Mouse (Mus musculus): Measurements from ENCODE around the gene Foxo3.

Gene Foxo3

GRCm38 (mm10) chr10:42251749-42252323 is 24.7 kb downstream of the Foxo3 start:
- DNase-seq (ENCODE audit: low read depth, low spot score) = no peak

GRCm38 (mm10) chr10:42251203-42251602 is 25.4 kb downstream of the Foxo3 start:
- no peak for DNase-seq (ENCODE audit: low read depth, low spot score)

GRCm38 (mm10) chr10:42249965-42250364 is 26.6 kb downstream of the Foxo3 start:
- DNase-seq (ENCODE audit: low read depth, low spot score) = no peak

GRCm38 (mm10) chr10:42248644-42249043 is 27.9 kb downstream of the Foxo3 start:
- no peak for DNase-seq (ENCODE audit: low read depth, low spot score)

- DNase-seq (ENCODE audit: low read depth, low spot score) = no peak
These were observed 28.4 kb downstream of the Foxo3 start for GRCm38 (mm10) chr10:42248156-42248555.

GRCm38 (mm10) chr10:42247125-42247816 is 29.3 kb downstream of the Foxo3 start:
- DNase-seq (ENCODE audit: low read depth, low spot score) = no peak

GRCm38 (mm10) chr10:42246483-42246882 is 30.1 kb downstream of the Foxo3 start:
- no peak for DNase-seq (ENCODE audit: low read depth, low spot score)

- DNase-seq (ENCODE audit: low read depth, low spot score) = no peak
These were observed 30.9 kb downstream of the Foxo3 start for GRCm38 (mm10) chr10:42245636-42246035.

- no peak for DNase-seq (ENCODE audit: low read depth, low spot score)
These were observed 31.3 kb downstream of the Foxo3 start for GRCm38 (mm10) chr10:42245256-42245601.

- DNase-seq (ENCODE audit: low read depth, low spot score) = no peak
These were observed 31.9 kb downstream of the Foxo3 start for GRCm38 (mm10) chr10:42244420-42245255.

- DNase-seq (ENCODE audit: low read depth, low spot score) = no peak
These were observed 32.6 kb downstream of the Foxo3 start for GRCm38 (mm10) chr10:42243925-42244324.

GRCm38 (mm10) chr10:42242484-42242883 is 34.1 kb downstream of the Foxo3 start:
- DNase-seq (ENCODE audit: low read depth, low spot score) = no peak

GRCm38 (mm10) chr10:42241775-42242174 is 34.8 kb downstream of the Foxo3 start:
- no peak for DNase-seq (ENCODE audit: low read depth, low spot score)

- DNase-seq (ENCODE audit: low read depth, low spot score) = no peak
These were observed 36.8 kb downstream of the Foxo3 start for GRCm38 (mm10) chr10:42239810-42240111.

GRCm38 (mm10) chr10:42238923-42239809 is 37.4 kb downstream of the Foxo3 start:
- no peak for DNase-seq (ENCODE audit: low read depth, low spot score)

GRCm38 (mm10) chr10:42238296-42238695 is 38.3 kb downstream of the Foxo3 start:
- no peak for DNase-seq (ENCODE audit: low read depth, low spot score)

GRCm38 (mm10) chr10:42237556-42237955 is 39.0 kb downstream of the Foxo3 start:
- no peak for DNase-seq (ENCODE audit: low read depth, low spot score)

GRCm38 (mm10) chr10:42235321-42235720 is 41.2 kb downstream of the Foxo3 start:
- DNase-seq (ENCODE audit: low read depth, low spot score) = no peak

GRCm38 (mm10) chr10:42232977-42233376 is 43.6 kb downstream of the Foxo3 start:
- no peak for DNase-seq (ENCODE audit: low read depth, low spot score)

GRCm38 (mm10) chr10:42231847-42232246 is 44.7 kb downstream of the Foxo3 start:
- no peak for DNase-seq (ENCODE audit: low read depth, low spot score)

- DNase-seq (ENCODE audit: low read depth, low spot score) = no peak
These were observed 45.4 kb downstream of the Foxo3 start for GRCm38 (mm10) chr10:42231100-42231541.

All from CD4-positive, CD25-positive, alpha-beta regulatory T cell, adult 2 months (primary cell).